Comparison of ENCODE assay signal across 23 mouse cellular contexts in the genomic region with DNA sequence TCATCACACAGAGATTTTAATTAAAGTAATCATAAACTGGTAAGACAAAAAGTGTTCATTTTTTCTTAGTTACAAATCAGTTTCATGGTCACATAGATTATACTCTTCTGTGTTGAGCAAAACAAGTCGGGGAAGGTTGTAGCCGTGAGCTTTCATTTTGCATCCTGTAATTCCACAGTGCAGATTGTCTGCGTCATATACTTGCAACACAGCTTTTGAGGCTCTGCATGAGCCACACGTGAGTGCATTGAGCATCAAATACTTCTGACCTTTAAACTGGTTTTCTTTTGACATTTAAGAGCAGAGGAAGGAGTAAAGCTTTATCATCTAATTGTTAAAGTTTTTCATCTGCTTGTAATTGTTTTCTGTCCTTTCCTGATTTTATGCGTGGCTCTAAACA. TPM values are rescaled to one million over a fixed set of nuclear protein-coding genes. Genes with fewer than 3 reads are reported as not detected.
DNase-seq lines count a peak whose midpoint lies in the region; ATAC-seq and TF ChIP-seq lines count a peak whose summit lies in the region.
"Had no signal": no experiment of that assay in that cellular context is flagged by ENCODE, and none has a peak within 500 bp of the region (broad histone marks: within the 10 kb centered on the region; RNA-seq: fewer than 3 reads in every experiment).

No protein-coding gene starts in this region.

- peak; percentile 26 to 27 for DNase-seq in adrenal gland, postnatal 36 days
- DNase-seq in adrenal gland, postnatal 4 days (ENCODE audit: low spot score in 2 of 2), result no peak
- DNase-seq in liver, adult 2 months (ENCODE audit: extremely low read depth, low read depth, low spot score), result peak; percentile 38
- no peak for DNase-seq in liver, embryonic 11.5 days (ENCODE audit: low spot score)
- peak; percentile 61 for DNase-seq in naive thymus-derived CD4-positive, alpha-beta T cell, adult 2 months (ENCODE audit: low read depth)
- DNase-seq in adipocyte (ENCODE audit: low spot score), result no peak
- DNase-seq: cerebellum, adult 18-20 months; cerebellum, postnatal 10 days; gastrocnemius, postnatal 10 days; kidney, adult 11 months; kidney, postnatal 25 days; liver, embryonic 13.5 days; midbrain, embryonic 14.5 days; right cerebral cortex, postnatal 25 days; thymus, adult 18-20 months; thymus, postnatal 36 days had no signal

- WGBS in liver, adult 2 months, result 53% methylated on average over 5 of the region's 5 CpGs
- 87% methylated on average over 5 of the region's 5 CpGs for WGBS in liver, embryonic 11.5 days

- H3K36me3 ChIP-seq in liver, adult 2 months (ENCODE audit: control insufficient read depth, insufficient read depth, low read length), result peaks cover 7% of the 10 kb centered on the region
- H3K36me3 ChIP-seq in liver, embryonic 11.5 days (ENCODE audit: control insufficient read depth, insufficient read depth, low read length), result 0 out of 2 replicates have a peak, but pooled peaks cover 3% of the 10 kb centered on the region

- ATAC-seq in liver, embryonic 11.5 days (replicated peaks; ENCODE audit: low FRiP score), result no peak
- peak; percentile 69 for ATAC-seq in CD4-positive, CD25-positive, alpha-beta regulatory T cell, adult 4 months
- ATAC-seq: forebrain, embryonic 13.5 days; hindbrain, embryonic 16.5 days; lung, postnatal 0 days had no signal

- no peak overlapping the region for H3K4me3 ChIP-seq in liver, adult 2 months (ENCODE audit: insufficient read depth, low read depth, low read length)
- no peak overlapping the region for H3K4me3 ChIP-seq in liver, embryonic 11.5 days (ENCODE audit: low read depth, low read length)
- H3K4me3 ChIP-seq: forebrain, embryonic 13.5 days; heart, embryonic 15.5 days; limb, embryonic 13.5 days; liver, embryonic 13.5 days had no signal

- no peak for TF ChIP-seq POLR2A in liver, adult 2 months (IDR thresholded peaks at IDR 0.05; ENCODE audit: extremely low read depth, insufficient read depth, low read length)

- H3K79me2 ChIP-seq in liver, adult 2 months (ENCODE audit: control insufficient read depth, insufficient read depth, low read length), result peaks cover 13% of the 10 kb centered on the region

- no peak overlapping the region for H3K27ac ChIP-seq in liver, adult 2 months (replicated peaks; ENCODE audit: insufficient read depth, low read depth, low read length)
- no peak overlapping the region for H3K27ac ChIP-seq in liver, embryonic 11.5 days (ENCODE audit: low read depth, low read length)
- H3K27ac ChIP-seq: forebrain, embryonic 13.5 days; heart, embryonic 15.5 days; limb, embryonic 13.5 days; liver, embryonic 13.5 days; stomach, postnatal 0 days had no signal

- no peaks in the 10 kb centered on the region for H3K27me3 ChIP-seq in liver, adult 2 months (ENCODE audit: control insufficient read depth, insufficient read depth, low read length)
- no peaks in the 10 kb centered on the region for H3K27me3 ChIP-seq in liver, embryonic 11.5 days (replicated peaks; ENCODE audit: control insufficient read depth, insufficient read depth, low read length)
- H3K27me3 ChIP-seq: forebrain, embryonic 13.5 days; heart, embryonic 15.5 days; limb, embryonic 13.5 days; liver, embryonic 13.5 days had no signal

- TF ChIP-seq CTCF in liver, adult 2 months (IDR thresholded peaks at IDR 0.05; ENCODE audit: low read depth, low read length), result no peak

- H3K9ac ChIP-seq in liver, adult 2 months (ENCODE audit: low read depth, low read length), result no peak overlapping the region
- H3K9ac ChIP-seq in liver, embryonic 11.5 days (ENCODE audit: low read depth, low read length), result no peak overlapping the region
- H3K9ac ChIP-seq: forebrain, embryonic 13.5 days; heart, embryonic 15.5 days; limb, embryonic 13.5 days; liver, embryonic 13.5 days had no signal

- no peaks in the 10 kb centered on the region for H3K9me3 ChIP-seq in liver, embryonic 11.5 days (ENCODE audit: control insufficient read depth, low read length)
- H3K9me3 ChIP-seq: forebrain, embryonic 13.5 days; heart, embryonic 15.5 days; limb, embryonic 13.5 days; liver, embryonic 13.5 days had no signal

- no peak overlapping the region for H3K4me2 ChIP-seq in liver, embryonic 11.5 days
- H3K4me2 ChIP-seq: forebrain, embryonic 13.5 days; heart, embryonic 15.5 days; limb, embryonic 13.5 days; liver, embryonic 13.5 days had no signal

- peaks cover 8% of the 10 kb centered on the region; the same call in 1 of the 2 replicates for H3K4me1 ChIP-seq in liver, adult 2 months (ENCODE audit: control insufficient read depth, insufficient read depth, low read length)
- H3K4me1 ChIP-seq in liver, embryonic 11.5 days (replicated peaks; ENCODE audit: control insufficient read depth, insufficient read depth, low read length), result peaks cover 5% of the 10 kb centered on the region

RNA-seq across cellular contexts. Expression of gene Eya3, which starts 16.5 kb away (rescaled TPM):
- total RNA-seq in adrenal gland, postnatal 36 days (2021), result 10 to 100 TPM; 24.6 to 28.2 TPM
- total RNA-seq in adrenal gland, postnatal 4 days (2021), result 10 to 100 TPM; 24.3 to 27.3 TPM
- 6.7 and 6.8 TPM in 2 replicates for total RNA-seq in liver, adult 2 months (2014; rRNA removed)
- polyA plus RNA-seq in liver, adult 2 months (2012; rRNA removed), result 9.0 and 9.2 TPM in 2 replicates
- 28.3 and 29.7 TPM in 2 replicates for polyA plus RNA-seq in liver, embryonic 11.5 days (2014; fragmentation: Nextera tagmentation; extraction: Ambion mirVana)
- 10 to 100 TPM; 35.5 to 42.1 TPM for polyA plus RNA-seq in CD4-positive, CD25-positive, alpha-beta regulatory T cell, adult 4 months (2017; shearing (Covaris generic))

Comparison
In these comparisons a context has a peak if more than half of its experiments do, and no peak if none do; other contexts are left out.
1. DNase-seq: peak in adrenal gland, postnatal 36 days (2 of 2), liver, adult 2 months (single experiment) and naive thymus-derived CD4-positive, alpha-beta T cell, adult 2 months (single experiment); none in adrenal gland, postnatal 4 days (0 of 2), liver, embryonic 11.5 days (single experiment) and adipocyte (single experiment).